Mouse (Mus musculus) midbrain, embryonic 13.5 days (tissue): Measurements from ENCODE around the gene Sntb2. TPM values are rescaled to one million over a fixed set of nuclear protein-coding genes. Genes with fewer than 3 reads are reported as not detected.
A peak's percentile ranks its signal among the peaks of the same experiment; 100 is the strongest.

Experiments
- ATAC-seq: fragments of 200-750 bp; cut with Nextera tagmentation; 2 replicates; pipeline ENCODE4 v1.8.0; 2017; ENCODE audit warnings: mild to moderate bottlenecking, moderate TSS enrichment, moderate library complexity
- H3K27ac ChIP-seq: fragments of 300-500 bp; sonication (generic); 2 replicates; pipeline ENCODE4 v1.5.1; 2015; ENCODE audit warnings: inconsistent platforms, mild to moderate bottlenecking, moderate library complexity
- H3K27me3 ChIP-seq: fragments of 300-500 bp; sonication (generic); 2 replicates; pipeline ENCODE4 v1.6.1; 2015; ENCODE audit warnings: mild to moderate bottlenecking, inconsistent platforms
- H3K36me3 ChIP-seq: fragments of 300-500 bp; sonication (generic); 2 replicates; pipeline ENCODE4 v1.6.1; 2015; ENCODE audit warnings: mild to moderate bottlenecking, inconsistent platforms
- H3K4me1 ChIP-seq: fragments of 300-500 bp; sonication (generic); replicated peaks from 2 replicates; pipeline ENCODE4 v1.6.1; 2015; ENCODE audit warnings: inconsistent platforms
- H3K4me2 ChIP-seq: fragments of 300-500 bp; sonication (generic); replicated peaks from 2 replicates; pipeline ENCODE4 v1.6.1; 2015; ENCODE audit warnings: moderate library complexity, mild to moderate bottlenecking, inconsistent platforms
- H3K4me3 ChIP-seq: fragments of 300-500 bp; sonication (generic); replicated peaks from 2 replicates; pipeline ENCODE4 v1.5.1; 2015; ENCODE audit warnings: mild to moderate bottlenecking, inconsistent platforms
- H3K9ac ChIP-seq: fragments of 300-500 bp; sonication (generic); replicated peaks from 2 replicates; pipeline ENCODE4 v1.6.1; 2015; ENCODE audit warnings: mild to moderate bottlenecking, inconsistent platforms
- H3K9me3 ChIP-seq: fragments of 300-500 bp; sonication (generic); 2 replicates; pipeline ENCODE4 v1.6.1; 2016; ENCODE audit warnings: mild to moderate bottlenecking, inconsistent platforms
- WGBS: fragments of 180-500 bp; shearing (Covaris S2); methylation state at CpG from one replicate; pipeline ENCODE4 v1.1.7; 2015; 5-methylcytosine and 5-hydroxymethylcytosine counted together
- polyA plus RNA-seq: library from polyadenylated mRNA; unstranded; fragments of >200 nt; fragmentation: Nextera tagmentation; extraction: Ambion mirVana; gene quantifications from 2 replicates; pipeline ENCODE4 v1.2.1, GENCODE M21; 2015

Sntb2 gene
- polyA plus RNA-seq, result 5.4 and 6.7 TPM in 2 replicates

DNA sequence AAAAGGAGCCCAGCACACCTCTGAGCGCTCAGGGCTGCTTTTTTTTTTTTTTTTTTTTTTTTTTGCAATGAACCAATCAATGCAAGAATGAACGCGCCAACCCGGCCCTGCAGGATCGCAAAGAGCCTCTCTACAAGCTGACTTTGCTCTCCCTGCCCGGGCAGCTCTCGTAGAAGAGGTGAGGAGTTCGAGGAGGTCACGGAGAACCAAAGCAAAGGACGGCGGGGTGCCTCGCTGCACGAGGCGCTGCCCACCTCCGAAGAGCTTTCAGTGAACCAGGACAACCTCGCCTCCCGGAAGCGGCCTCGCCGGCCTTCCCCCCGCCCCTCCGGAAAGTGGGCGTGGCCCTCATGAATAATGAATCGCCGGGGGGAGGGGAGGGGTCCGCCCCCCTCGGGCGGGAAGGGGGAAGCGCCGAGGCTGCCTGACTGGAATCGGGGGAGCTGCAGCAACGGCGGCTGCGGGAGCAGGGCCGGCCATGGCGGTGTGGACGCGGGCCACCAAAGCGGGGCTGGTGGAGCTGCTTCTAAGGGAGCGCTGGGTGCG lies at the start of gene Sntb2:
Sntb2 (plus strand) TSS at position 427 of the 546 bp plus-strand sequence.
- Histone ChIP-seq H3K4me2 (peak within 1 kb of the TSS; percentile 76), H3K9me3 (no peaks in the 10 kb centered on the region), H3K27me3 (peaks cover 24% of the 10 kb centered on the region), H3K36me3 (no peaks in the 10 kb centered on the region), H3K27ac (peak within 1 kb of the TSS; percentile 91), H3K4me1 (peaks cover 30% of the 10 kb centered on the region), H3K9ac (peak within 1 kb of the TSS; percentile 89), H3K4me3 (peak within 1 kb of the TSS; percentile 79)
- WGBS, result 1% methylated on average over 41 of the region's 41 CpGs
- peak; percentile 91 for ATAC-seq

DNA sequence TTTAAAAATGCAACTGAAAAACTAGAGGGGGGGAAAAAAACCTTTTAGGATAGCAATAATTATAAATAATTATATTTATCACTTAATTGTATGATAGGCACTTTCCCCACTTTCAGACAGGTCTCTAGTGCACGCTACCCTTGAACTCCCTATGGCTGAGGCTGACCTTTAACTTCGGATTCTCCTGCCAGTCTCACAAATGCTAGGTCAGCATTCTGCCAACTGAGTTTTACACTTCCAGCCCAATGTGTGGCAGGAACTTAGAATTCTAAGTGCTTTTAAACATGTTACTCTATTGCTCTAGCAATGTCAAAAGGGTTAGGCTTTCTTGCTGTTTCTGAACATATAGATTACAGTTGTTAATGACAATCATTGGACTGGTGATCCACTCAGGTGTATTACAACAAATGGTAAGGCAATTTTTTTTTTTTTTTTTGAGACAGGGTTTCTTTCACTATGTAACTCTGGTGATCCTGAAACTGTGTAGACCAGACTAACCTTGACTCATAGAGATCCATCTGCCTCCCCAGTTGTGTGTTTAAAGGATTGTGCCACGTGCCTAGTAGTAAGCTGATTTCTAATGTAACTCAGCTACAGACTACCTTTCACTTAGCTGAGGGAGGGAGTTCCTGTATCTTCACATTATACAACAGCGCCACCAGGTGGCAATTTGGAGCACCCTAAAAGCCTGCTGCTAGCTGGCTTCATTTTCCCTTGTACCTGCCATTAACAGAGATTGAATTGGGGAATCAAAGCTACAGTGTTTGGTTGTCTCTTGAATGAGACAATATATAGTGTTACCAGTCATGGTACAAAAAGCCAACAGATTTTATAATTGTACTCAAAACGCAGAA lies 48.0 kb upstream of the Sntb2 start:
- H3K27me3 ChIP-seq, result no peaks in the 10 kb centered on the region
- no peak overlapping the region for H3K9ac ChIP-seq
- no peak overlapping the region for H3K4me2 ChIP-seq
- no peaks in the 10 kb centered on the region for H3K9me3 ChIP-seq
- WGBS, result 54% methylated on average over 5 of the region's 5 CpGs
- peaks cover 41% of the 10 kb centered on the region for H3K36me3 ChIP-seq
- peak; percentile 77 for ATAC-seq
- H3K27ac ChIP-seq, result no peak overlapping the region
- H3K4me3 ChIP-seq, result no peak overlapping the region
- peaks cover 28% of the 10 kb centered on the region for H3K4me1 ChIP-seq

DNA sequence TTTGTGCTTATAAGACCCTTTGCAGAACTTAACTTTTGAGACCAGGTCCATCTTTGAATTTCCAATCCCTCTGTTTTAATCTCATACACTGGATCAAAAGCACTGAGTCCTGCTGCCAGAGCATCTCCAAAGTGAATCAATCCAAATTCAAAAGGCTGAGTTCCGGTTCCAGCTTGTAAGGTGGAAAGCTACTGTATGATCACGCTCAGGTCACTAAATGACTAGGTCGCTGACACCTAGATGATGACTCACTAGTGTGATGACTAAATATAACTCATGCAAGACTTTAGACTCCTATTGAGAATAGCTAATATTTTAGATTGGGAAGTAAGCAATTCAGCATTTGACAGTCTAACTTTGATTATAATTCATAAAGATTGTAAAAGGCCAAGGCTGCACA lies 46.7 kb upstream of the Sntb2 start:
- no peak for ATAC-seq
- H3K9me3 ChIP-seq, result no peaks in the 10 kb centered on the region
- no peak overlapping the region for H3K27ac ChIP-seq
- whole genome bisulfite sequencing, result 94% methylated on average over 3 of the region's 3 CpGs
- no peaks in the 10 kb centered on the region for H3K27me3 ChIP-seq
- peaks cover 28% of the 10 kb centered on the region for H3K4me1 ChIP-seq
- no peak overlapping the region for H3K9ac ChIP-seq
- H3K4me2 ChIP-seq, result no peak overlapping the region
- peaks cover 30% of the 10 kb centered on the region for H3K36me3 ChIP-seq
- H3K4me3 ChIP-seq, result no peak overlapping the region

DNA sequence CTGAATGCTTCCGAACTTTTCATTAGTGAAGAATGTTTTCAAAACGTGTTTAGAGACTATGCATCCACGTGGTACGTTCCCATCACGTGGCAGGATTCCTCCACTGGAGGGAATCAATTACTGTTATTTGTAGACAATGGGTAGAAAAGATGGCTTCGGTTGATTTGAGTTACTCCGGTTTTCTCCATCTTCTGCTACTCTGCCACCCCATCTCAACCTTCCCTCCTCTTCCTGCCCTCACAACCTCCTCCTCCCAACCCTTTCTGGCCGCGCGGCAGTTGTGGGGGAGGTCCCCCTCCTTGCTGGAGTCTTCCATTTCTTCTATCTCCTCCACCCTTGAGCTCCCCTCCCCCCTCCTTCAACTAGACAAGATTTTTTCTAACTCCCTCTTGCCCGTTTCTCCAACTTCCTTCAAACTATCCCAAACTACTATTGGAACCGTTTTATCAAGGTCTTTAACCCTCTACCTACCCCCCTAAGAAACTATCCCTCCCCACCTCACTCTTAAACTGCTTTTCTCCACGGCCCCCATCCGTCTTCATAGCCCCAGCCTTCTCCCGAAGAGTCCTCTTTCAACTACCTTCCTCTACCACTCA lies 43.2 kb upstream of the Sntb2 start:
- H3K4me3 ChIP-seq, result peak overlapping the region; percentile 92
- peaks cover 38% of the 10 kb centered on the region for H3K4me1 ChIP-seq
- peak overlapping the region; percentile 94 for H3K27ac ChIP-seq
- no peak for ATAC-seq
- no peaks in the 10 kb centered on the region for H3K27me3 ChIP-seq
- no peaks in the 10 kb centered on the region for H3K9me3 ChIP-seq
- H3K9ac ChIP-seq, result peak overlapping the region; percentile 93
- WGBS, result under 1% methylated on average over 15 of the region's 15 CpGs
- H3K4me2 ChIP-seq, result peak overlapping the region; percentile 81
- peaks cover 17% of the 10 kb centered on the region for H3K36me3 ChIP-seq

DNA sequence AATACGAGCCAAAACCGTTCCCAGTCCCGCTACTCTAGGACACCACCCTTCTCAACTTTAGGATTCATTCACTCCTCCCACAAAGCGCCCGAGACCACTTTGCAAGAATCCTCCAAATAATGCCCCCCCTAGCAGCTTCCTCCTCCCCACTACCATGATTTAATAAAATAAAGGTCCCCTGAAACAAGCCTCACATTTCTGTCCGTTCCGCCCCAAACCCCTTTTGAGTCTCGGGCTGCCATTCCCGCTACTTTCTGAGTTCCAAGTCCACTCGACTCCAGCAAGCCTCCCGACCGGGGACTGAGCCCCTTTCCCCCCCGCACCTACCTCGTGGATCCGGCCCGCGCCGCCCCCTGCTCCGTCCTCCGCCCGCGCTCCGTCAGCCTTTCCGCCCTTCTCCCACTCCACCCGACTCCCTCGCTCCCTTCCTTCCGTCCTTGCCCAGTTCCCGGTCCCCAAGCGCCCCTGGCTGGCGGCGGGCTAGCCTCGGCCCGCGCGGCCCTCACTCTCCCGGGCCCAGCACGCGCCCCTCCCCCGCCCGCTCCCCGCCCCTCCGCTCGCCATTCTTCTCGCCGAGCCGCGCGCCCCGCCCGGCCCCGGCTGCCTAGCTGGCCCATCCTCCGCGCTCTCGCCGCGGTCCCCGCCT lies 42.6 kb upstream of the Sntb2 start:
- Histone ChIP-seq H3K27ac (peak overlapping the region; percentile 94), H3K4me2 (peak overlapping the region; percentile 81), H3K36me3 (peaks cover 18% of the 10 kb centered on the region), H3K9me3 (no peaks in the 10 kb centered on the region), H3K9ac (peak overlapping the region; percentile 93), H3K4me3 (peak overlapping the region; percentile 92), H3K27me3 (no peaks in the 10 kb centered on the region), H3K4me1 (peaks cover 38% of the 10 kb centered on the region)
- WGBS, result under 1% methylated on average over 41 of the region's 57 CpGs
- peak; percentile 86 for ATAC-seq

DNA sequence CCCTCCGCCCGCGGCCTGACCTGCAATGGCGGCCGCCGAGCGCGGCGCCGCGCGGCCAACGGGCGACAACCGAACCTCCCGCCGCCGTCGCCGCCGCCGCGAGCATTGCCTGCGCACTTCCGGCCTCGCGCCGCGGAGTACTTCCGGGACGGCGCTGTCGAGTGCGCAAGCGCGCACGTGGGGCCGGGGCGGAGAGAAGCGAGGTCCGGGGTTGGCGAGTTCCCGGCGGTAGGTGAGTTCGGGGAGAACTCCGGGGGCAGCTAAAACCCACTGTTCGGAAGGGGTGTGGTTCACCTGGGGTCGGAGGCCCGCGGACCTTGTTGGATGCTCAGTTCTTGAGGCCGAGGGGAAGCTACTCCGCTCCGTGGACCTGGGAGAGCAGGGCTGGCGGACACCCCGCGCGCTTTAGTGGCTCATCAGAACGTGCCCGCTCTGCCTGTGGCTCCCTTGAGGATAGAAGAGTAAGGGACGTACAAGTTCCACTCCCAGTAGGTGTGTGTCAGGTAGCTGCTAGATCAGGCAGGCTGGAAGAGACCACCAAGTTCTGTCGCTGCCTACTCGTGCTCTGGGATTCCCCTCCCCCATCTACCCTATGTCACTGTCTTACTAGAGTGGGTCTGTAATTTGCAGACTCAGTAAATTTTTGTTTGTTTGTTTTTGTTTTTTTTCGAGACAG lies 41.9 kb upstream of the Sntb2 start, which contains the start of gene Utp4:
Utp4 (plus strand) TSS at position 156 of the 676 bp plus-strand sequence.
- under 1% methylated on average over 49 of the region's 63 CpGs for WGBS
- no peaks in the 10 kb centered on the region for H3K27me3 ChIP-seq
- peak; percentile 97 for ATAC-seq

DNA sequence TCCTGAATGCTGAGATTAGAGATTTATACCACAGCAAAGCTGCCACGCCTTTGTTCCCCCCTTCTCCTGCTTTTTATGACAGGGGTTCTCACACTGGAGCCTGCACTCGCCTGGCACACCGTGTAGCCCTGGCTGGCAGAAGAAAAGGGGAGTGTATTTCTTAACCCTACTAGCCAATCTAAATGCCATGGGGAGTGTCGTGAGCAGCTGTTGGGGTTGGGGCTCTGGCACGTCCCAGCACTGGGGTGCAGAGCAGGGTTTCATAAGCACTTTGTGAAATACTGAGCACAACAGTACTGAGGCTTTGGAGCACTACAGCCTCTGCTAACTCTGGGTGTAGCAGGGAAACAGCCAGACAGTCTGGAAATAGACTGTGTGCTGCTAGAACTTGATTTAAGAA lies 36.1 kb upstream of the Sntb2 start:
- Histone ChIP-seq H3K9ac (no peak overlapping the region), H3K9me3 (no peaks in the 10 kb centered on the region), H3K36me3 (peaks cover 81% of the 10 kb centered on the region), H3K27me3 (no peaks in the 10 kb centered on the region), H3K27ac (no peak overlapping the region), H3K4me2 (no peak overlapping the region), H3K4me1 (peaks cover 4% of the 10 kb centered on the region; the same call in 1 of the 2 replicates), H3K4me3 (no peak overlapping the region)
- 90% methylated on average over 5 of the region's 5 CpGs for WGBS
- no peak for ATAC-seq

More for the DNA sequence above, 41.9 kb upstream of the Sntb2 start, which contains the start of gene Utp4:
- no peaks in the 10 kb centered on the region for H3K9me3 ChIP-seq
- peak within 1 kb of the TSS; percentile 92 for H3K4me3 ChIP-seq
- H3K36me3 ChIP-seq, result peaks cover 25% of the 10 kb centered on the region
- peaks cover 36% of the 10 kb centered on the region for H3K4me1 ChIP-seq
- peak within 1 kb of the TSS; percentile 93 for H3K9ac ChIP-seq
- peak within 1 kb of the TSS; percentile 94 for H3K27ac ChIP-seq
- H3K4me2 ChIP-seq, result peak within 1 kb of the TSS; percentile 81

DNA sequence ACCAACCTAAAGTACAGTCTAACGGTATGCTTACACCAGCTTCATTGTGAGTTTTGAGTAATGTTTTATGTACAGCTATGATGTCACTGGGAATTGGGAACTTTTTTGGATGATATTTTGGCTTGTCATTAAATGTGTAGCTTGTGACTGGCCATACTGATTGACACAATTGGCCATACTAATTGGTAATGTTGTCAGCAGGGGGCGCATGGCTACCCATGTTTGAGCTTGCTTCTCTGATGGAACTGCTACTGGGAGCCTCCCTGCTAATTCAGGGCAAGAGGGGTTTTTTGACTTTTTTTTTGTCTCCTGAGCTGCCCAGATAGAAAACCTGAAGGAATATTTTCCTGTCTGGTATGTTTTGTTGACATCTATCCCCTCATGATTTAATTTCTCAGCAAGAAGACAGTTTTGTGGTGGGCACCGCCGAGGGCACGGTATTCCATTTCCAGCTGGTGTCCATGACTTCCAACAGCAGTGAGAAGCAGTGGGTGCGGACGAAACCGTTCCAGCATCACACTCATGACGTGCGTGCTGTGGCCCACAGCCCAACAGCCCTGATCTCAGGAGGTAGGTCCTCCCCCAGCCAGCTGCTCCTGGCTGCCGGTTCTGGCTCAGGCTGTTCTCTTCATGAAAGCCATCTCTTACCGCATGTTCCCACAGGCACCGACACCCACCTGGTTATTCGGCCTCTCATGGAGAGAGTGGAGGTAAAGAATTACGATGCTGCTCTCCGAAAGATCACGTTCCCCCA lies 29.6 kb upstream of the Sntb2 start:
- Histone ChIP-seq H3K36me3 (peaks cover 82% of the 10 kb centered on the region), H3K27me3 (no peaks in the 10 kb centered on the region), H3K4me3 (no peak overlapping the region), H3K9me3 (no peaks in the 10 kb centered on the region), H3K4me1 (no peaks in the 10 kb centered on the region), H3K27ac (no peak overlapping the region), H3K9ac (no peak overlapping the region), H3K4me2 (no peak overlapping the region)
- no peak for ATAC-seq
- 93% methylated on average over 17 of the region's 17 CpGs for WGBS

DNA sequence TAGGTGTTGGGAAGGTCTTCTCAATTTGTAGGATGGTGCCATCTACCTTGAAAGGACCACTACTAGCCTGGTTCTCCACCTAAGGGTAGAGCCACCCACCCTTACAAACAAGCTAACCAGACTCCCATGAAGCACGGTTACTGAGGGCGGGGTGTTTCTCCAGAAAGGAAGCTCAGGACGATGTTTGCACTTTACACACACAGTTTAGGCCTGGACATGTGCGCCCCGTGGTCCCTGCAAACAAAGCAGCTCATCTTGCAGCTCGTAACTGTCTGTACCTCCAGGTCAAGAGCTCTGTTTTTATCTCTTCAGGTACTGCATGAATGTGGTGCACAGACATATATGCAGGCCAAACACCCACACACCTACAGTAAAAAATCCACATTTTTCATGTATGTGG lies 28.9 kb upstream of the Sntb2 start:
- no peaks in the 10 kb centered on the region for H3K9me3 ChIP-seq
- WGBS, result 97% methylated on average over 6 of the region's 6 CpGs
- H3K4me2 ChIP-seq, result no peak overlapping the region
- no peaks in the 10 kb centered on the region for H3K4me1 ChIP-seq
- ATAC-seq, result no peak
- no peaks in the 10 kb centered on the region for H3K27me3 ChIP-seq
- H3K36me3 ChIP-seq, result peaks cover 81% of the 10 kb centered on the region
- no peak overlapping the region for H3K4me3 ChIP-seq
- no peak overlapping the region for H3K27ac ChIP-seq
- no peak overlapping the region for H3K9ac ChIP-seq

DNA sequence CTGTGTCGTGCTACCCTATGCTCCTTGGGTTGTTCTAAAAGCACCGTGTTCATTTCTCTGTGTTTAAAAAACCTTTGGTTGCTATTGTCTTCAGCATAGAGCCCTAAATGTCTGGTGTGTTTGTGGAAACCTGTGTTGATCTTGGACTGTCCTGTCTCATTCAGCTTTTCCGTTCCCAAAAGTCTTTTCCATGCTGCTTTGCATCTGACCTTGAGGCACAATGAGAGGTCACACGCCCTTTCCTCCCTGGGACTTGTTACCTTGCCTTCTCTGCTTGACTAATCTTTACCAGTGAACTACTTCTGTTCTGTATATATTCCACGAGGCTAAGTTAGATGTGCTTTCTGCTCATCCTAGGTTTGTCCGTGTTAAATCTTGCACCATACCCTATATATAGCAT lies 28.1 kb upstream of the Sntb2 start:
- ATAC-seq, result no peak
- Histone ChIP-seq H3K9me3 (no peaks in the 10 kb centered on the region), H3K4me3 (no peak overlapping the region), H3K27me3 (no peaks in the 10 kb centered on the region), H3K9ac (no peak overlapping the region), H3K4me1 (no peaks in the 10 kb centered on the region), H3K36me3 (peaks cover 81% of the 10 kb centered on the region), H3K4me2 (no peak overlapping the region), H3K27ac (no peak overlapping the region)
- 90% methylated on average over 6 of the region's 6 CpGs for WGBS

DNA sequence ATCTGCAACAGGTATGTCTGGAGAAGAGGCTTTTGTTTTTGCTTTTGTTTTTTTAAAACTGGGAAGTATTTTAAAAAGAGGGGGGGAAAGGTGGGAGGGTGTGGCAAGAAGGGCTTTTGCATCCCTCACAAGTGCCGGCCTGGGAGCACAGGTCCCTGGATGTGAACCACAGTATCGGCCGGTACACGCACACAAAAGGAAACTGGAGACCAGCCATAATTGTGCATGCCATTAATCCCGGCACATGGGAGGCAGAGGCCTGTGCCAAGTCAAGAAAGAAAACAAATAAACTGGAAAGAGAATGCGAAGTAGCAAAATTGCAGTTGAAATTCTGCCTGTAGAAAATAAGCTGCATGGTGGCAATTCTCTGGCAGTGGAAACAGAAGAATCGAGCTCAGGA lies 27.3 kb upstream of the Sntb2 start:
- Histone ChIP-seq H3K9me3 (no peaks in the 10 kb centered on the region), H3K27ac (no peak overlapping the region), H3K4me1 (no peaks in the 10 kb centered on the region), H3K4me3 (no peak overlapping the region), H3K9ac (no peak overlapping the region), H3K27me3 (no peaks in the 10 kb centered on the region), H3K36me3 (peaks cover 79% of the 10 kb centered on the region), H3K4me2 (no peak overlapping the region)
- ATAC-seq, result no peak
- 91% methylated on average over 7 of the region's 7 CpGs for WGBS
